Mouse (Mus musculus) heart, embryonic 11.5 days (tissue): ENCODE data around the gene Slc22a5. TPM values are rescaled to one million over a fixed set of nuclear protein-coding genes. Genes with fewer than 3 reads are reported as not detected.

Source experiments
- ATAC-seq: fragments of 200-750 bp; cut with Nextera tagmentation; replicated peaks from 2 replicates; pipeline ENCODE4 v1.8.0; 2017; ENCODE audit warnings: moderate library complexity; ENCODE audit not compliant: insufficient number of reproducible peaks, low FRiP score, low TSS enrichment
- H3K27ac ChIP-seq: fragments of 300-500 bp; sonication (generic); 2 replicates; pipeline ENCODE4 v1.5.1; 2014; ENCODE audit warnings: mild to moderate bottlenecking, low read depth, low read length
- H3K27me3 ChIP-seq: fragments of 300-500 bp; sonication (generic); 2 replicates; pipeline ENCODE4 v1.6.1; 2014; ENCODE audit warnings: mild to moderate bottlenecking, low read length, mixed read lengths; ENCODE audit not compliant: control insufficient read depth, insufficient read depth
- H3K36me3 ChIP-seq: fragments of 300-500 bp; sonication (generic); 2 replicates; pipeline ENCODE4 v1.6.1; 2014; ENCODE audit warnings: mild to moderate bottlenecking, low read length, moderate library complexity, mixed read lengths; ENCODE audit not compliant: control insufficient read depth, insufficient read depth
- H3K4me1 ChIP-seq: fragments of 300-500 bp; sonication (generic); 2 replicates; pipeline ENCODE4 v1.6.1; 2014; ENCODE audit warnings: low read length; ENCODE audit not compliant: control insufficient read depth, insufficient read depth
- H3K4me2 ChIP-seq: fragments of 300-500 bp; sonication (generic); 2 replicates; pipeline ENCODE4 v1.6.1; 2014; ENCODE audit warnings: mild to moderate bottlenecking, moderate library complexity
- H3K4me3 ChIP-seq: fragments of 300-500 bp; sonication (generic); 2 replicates; pipeline ENCODE4 v1.5.1; 2014; ENCODE audit warnings: low read depth, low read length
- H3K9ac ChIP-seq: fragments of 300-500 bp; sonication (generic); 2 replicates; pipeline ENCODE4 v1.6.1; 2014; ENCODE audit warnings: mild to moderate bottlenecking, low read depth, low read length, moderate library complexity
- H3K9me3 ChIP-seq: fragments of 300-500 bp; sonication (generic); replicated peaks from 2 replicates; pipeline ENCODE4 v1.6.1; 2016; ENCODE audit warnings: low read length; ENCODE audit not compliant: control insufficient read depth
- WGBS: fragments of 180-500 bp; shearing (Covaris S2); extraction: QIAGEN DNeasy Blood & Tissue Kit; methylation state at CpG from one replicate; pipeline ENCODE4 v1.1.7; 2014; ENCODE audit not compliant: insufficient replicate concordance; 5-methylcytosine and 5-hydroxymethylcytosine counted together
- polyA plus RNA-seq: library from polyadenylated mRNA; unstranded; fragments of >200 nt; fragmentation: Nextera tagmentation; extraction: Ambion mirVana; gene quantifications from 2 replicates; pipeline ENCODE4 v1.2.1, GENCODE M21; 2014

Gene Slc22a5
- polyA plus RNA-seq, 1 experiment from 2014 or later = 8.1 TPM

DNA sequence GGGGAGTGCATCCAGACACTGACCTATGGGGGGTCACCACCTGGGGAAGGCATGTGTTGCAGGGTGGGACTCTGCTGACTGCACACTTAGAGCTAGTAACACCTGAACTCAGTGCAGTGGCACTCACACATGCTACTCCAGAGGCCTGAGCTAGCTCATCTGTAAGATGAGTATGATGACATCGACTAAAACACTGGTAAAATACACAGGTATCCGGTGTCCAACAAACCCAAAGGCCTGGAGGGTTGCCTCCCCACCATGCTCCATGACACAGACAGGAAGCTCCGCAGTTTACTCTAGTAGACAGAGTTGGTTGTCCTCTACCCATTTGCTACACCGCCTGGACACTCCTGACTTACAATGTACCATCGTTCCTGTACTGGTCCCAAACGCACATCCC is 71.9 kb downstream of the Slc22a5 start:
- WGBS = 87% methylated on average over 6 of the region's 6 CpGs
- Histone ChIP-seq H3K4me2 (no peak overlapping the region), H3K27ac (no peak overlapping the region), H3K4me3 (no peak overlapping the region), H3K36me3 (no peaks in the 10 kb centered on the region), H3K9me3 (no peaks in the 10 kb centered on the region), H3K9ac (no peak overlapping the region), H3K27me3 (no peaks in the 10 kb centered on the region), H3K4me1 (no peaks in the 10 kb centered on the region)
- no peak for ATAC-seq

- no peak overlapping the region for H3K27ac ChIP-seq
- H3K9me3 ChIP-seq = no peaks in the 10 kb centered on the region
- ATAC-seq = no peak
- no peak overlapping the region for H3K4me2 ChIP-seq
- H3K4me1 ChIP-seq = no peaks in the 10 kb centered on the region
- H3K4me3 ChIP-seq = no peak overlapping the region
- H3K27me3 ChIP-seq = no peaks in the 10 kb centered on the region
- H3K9ac ChIP-seq = no peak overlapping the region
- 57% methylated on average over 6 of the region's 6 CpGs for WGBS
- no peaks in the 10 kb centered on the region for H3K36me3 ChIP-seq
Measured at GRCm38 (mm10) chr11:53818794-53819193, 72.7 kb downstream of the Slc22a5 start.

- Histone ChIP-seq H3K4me2 (no peak overlapping the region), H3K4me1 (no peaks in the 10 kb centered on the region), H3K36me3 (no peaks in the 10 kb centered on the region), H3K27me3 (no peaks in the 10 kb centered on the region), H3K4me3 (no peak overlapping the region), H3K9ac (no peak overlapping the region), H3K27ac (no peak overlapping the region), H3K9me3 (no peaks in the 10 kb centered on the region)
- 88% methylated on average over 5 of the region's 5 CpGs for WGBS
- no peak for ATAC-seq
Measured at GRCm38 (mm10) chr11:53816841-53817375, 74.6 kb downstream of the Slc22a5 start.

DNA sequence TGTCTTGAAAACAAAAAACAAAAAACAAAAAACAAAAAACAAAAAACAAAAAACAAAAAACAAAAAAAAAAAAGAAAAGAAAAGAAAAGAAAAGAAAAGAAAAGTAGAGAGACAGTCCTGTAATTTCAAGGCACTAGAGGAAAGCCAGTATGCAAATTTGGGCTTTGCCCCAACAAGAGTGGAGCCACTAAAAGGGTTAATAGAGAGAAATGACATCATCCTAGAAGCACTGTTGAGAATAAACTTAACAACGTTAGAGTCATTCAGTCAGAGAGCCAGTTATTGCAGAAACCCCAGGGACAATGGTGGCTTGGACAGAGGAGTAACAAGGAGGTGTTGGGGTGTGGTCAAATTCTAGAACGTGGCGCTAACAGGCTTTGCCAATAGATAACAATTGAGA is 76.7 kb downstream of the Slc22a5 start:
- H3K36me3 ChIP-seq = no peaks in the 10 kb centered on the region
- no peak overlapping the region for H3K4me2 ChIP-seq
- H3K9ac ChIP-seq = no peak overlapping the region
- no peaks in the 10 kb centered on the region for H3K27me3 ChIP-seq
- H3K4me3 ChIP-seq = no peak overlapping the region
- no peak overlapping the region for H3K27ac ChIP-seq
- no peak for ATAC-seq
- H3K9me3 ChIP-seq = no peaks in the 10 kb centered on the region
- 56% methylated on average over 3 of the region's 3 CpGs for WGBS
- no peaks in the 10 kb centered on the region for H3K4me1 ChIP-seq

Other genes with a start within 250 kb of the Slc22a5 start
- 19.5 and 22.4 TPM in 2 replicates for gene Rad50, start 184.3 kb downstream of the Slc22a5 start, polyA plus RNA-seq
- gene Il5, start 170.9 kb downstream of the Slc22a5 start, polyA plus RNA-seq = not detected in 2 replicates
- 8.5 and 8.8 TPM in 2 replicates for gene Irf1, start 121.6 kb downstream of the Slc22a5 start, polyA plus RNA-seq
- 0.24 TPM in 1 of 2 replicates, not detected in the other for gene Gm17334, start 118.5 kb downstream of the Slc22a5 start, polyA plus RNA-seq
- 0.63 TPM in 1 of 2 replicates, not detected in the other for gene Gm12216, start 32.4 kb downstream of the Slc22a5 start, polyA plus RNA-seq
- 1.9 and 2.0 TPM in 2 replicates for gene Slc22a21, start 88.7 kb upstream of the Slc22a5 start, polyA plus RNA-seq
- 4.0 and 5.4 TPM in 2 replicates for gene Slc22a4, start 136.4 kb upstream of the Slc22a5 start, polyA plus RNA-seq
- 8.6 and 12.0 TPM in 2 replicates for gene Pdlim4, start 177.4 kb upstream of the Slc22a5 start, polyA plus RNA-seq
- 51.6 and 61.3 TPM in 2 replicates for gene P4ha2, start 208.4 kb upstream of the Slc22a5 start, polyA plus RNA-seq